Mouse (Mus musculus) cerebellum, adult 2 months (tissue): Measurements from ENCODE around the gene Cyb5r3.

Source experiments
- CTCF ChIP-seq: fragments of 200-500 bp; IDR thresholded peaks from 2 replicates; pipeline ENCODE4 v1.5.1; 2011; ENCODE audit warnings: low read depth, mild to moderate bottlenecking, control low read depth, low read length, moderate library complexity, borderline replicate concordance; ENCODE audit not compliant: insufficient read depth
- POLR2A ChIP-seq: fragments of 200-500 bp; IDR thresholded peaks from 2 replicates; pipeline ENCODE4 v1.6.1; 2011; ENCODE audit warnings: low read length, control low read depth, borderline replicate concordance; ENCODE audit not compliant: insufficient read depth

DNA sequence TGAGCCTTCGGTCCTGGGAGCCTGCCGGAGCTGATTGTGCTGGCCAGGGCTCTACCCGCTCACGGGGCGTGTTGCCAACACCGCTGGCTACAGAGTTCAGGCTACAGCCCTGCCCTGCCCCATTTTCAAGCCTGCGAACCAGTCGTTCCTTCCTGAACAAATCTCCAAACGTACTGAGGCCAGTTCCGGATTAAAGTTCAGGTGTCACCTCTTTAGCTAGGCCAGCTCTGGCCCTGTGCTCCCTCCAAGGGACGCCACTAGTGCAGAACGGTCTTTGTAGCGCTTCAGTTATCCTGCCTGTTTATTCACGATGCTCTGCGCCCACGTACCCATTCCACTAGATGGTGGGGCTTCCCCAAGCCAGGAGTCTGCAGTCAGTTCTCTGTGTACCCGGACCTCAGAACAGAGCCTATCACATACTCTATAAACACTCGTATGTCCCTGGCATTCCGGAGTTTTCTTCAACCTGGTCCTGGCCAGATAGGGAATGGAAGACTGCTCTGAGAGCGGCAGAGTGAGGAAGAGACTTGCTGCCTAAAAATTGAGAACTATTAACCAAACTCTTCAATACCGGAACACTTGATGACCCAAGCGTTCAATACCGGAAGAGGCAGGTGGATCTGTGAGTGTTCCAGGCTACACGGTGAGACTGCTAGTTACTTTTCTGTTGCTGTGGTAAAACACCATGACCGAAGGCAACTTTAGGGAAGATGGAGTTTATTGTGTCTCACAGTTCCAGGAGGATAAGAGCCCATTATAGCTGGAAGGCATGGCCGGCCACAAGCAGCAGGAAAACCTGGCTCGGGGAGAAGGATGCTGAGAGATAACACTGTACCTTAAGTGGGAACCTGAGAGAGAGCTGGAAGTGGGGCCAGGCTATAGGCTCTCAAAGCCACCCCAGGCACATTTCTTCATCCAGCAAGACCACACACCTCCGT is at the start of gene Cyb5r3:
- no peak for TF ChIP-seq CTCF
- TF ChIP-seq POLR2A: no peak
